Mouse (Mus musculus): ENCODE measurements at regions not wholly inside any gene's neighbourhood (a gene's known extent, or its start where the extent isn't known, plus 50 kb on each side); places are given as distances from the start of the nearest gene placed in this dataset.

DNA sequence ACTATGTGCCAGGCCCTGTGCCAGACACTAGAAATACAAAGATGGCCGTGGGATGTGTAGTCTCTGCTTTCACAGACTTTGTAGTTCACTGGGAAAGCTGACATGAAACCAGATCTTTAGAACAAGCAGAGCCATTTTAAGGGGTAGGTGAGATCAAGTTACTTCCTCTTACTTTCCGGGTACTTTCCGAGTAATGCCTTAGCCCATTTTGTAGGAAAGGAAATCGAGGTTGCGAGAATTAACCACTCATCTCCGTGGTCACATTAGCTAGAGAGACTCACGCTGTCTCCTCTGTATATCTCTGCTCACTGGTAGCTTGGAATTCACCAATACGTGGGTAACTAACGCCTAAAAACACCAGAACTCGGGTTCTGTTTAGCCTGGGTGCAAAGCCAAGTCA, 93.3 kb downstream of the Ier5 start:
- H3K4me1 ChIP-seq (ENCODE audit: control insufficient read depth, insufficient read depth, low read length): no peaks in the 10 kb centered on the region
- 80% methylated on average over 10 of the region's 10 CpGs for whole genome bisulfite sequencing
- H3K79me2 ChIP-seq (replicated peaks; ENCODE audit: control insufficient read depth, insufficient read depth, low read length): no peaks in the 10 kb centered on the region
- no peak for DNase-seq
- no peak overlapping the region for H3K27ac ChIP-seq
- H3K9ac ChIP-seq (ENCODE audit: low read depth, low read length): no peak overlapping the region
- no peak overlapping the region for H3K4me3 ChIP-seq
- no peaks in the 10 kb centered on the region for H3K36me3 ChIP-seq (ENCODE audit: control insufficient read depth, insufficient read depth, low read length)
- no peak for TF ChIP-seq CTCF (IDR thresholded peaks at IDR 0.05)
- TF ChIP-seq EP300 (IDR thresholded peaks at IDR 0.05; ENCODE audit: insufficient read depth, low read depth, low read length): no peak
- TF ChIP-seq POLR2A (IDR thresholded peaks at IDR 0.05; ENCODE audit: insufficient read depth, low read depth, low read length): no peak
- H3K27me3 ChIP-seq (ENCODE audit: control insufficient read depth, insufficient read depth, low read length): no peaks in the 10 kb centered on the region
- intact Hi-C loops (cut with DNase I): loop anchor here (1.0 to 10.0 kb wide), 3 partner anchors 121 to 724 kb away; partner anchors contain the start of gene Cacna1e

GRCm38 (mm10) chr1:155000301-155000700, 99.1 kb downstream of the Ier5 start:
- TF ChIP-seq CTCF (IDR thresholded peaks at IDR 0.05): no peak
- no peak for TF ChIP-seq EP300 (IDR thresholded peaks at IDR 0.05; ENCODE audit: insufficient read depth, low read depth, low read length)
- TF ChIP-seq POLR2A (IDR thresholded peaks at IDR 0.05; ENCODE audit: insufficient read depth, low read depth, low read length): no peak
- no peak for DNase-seq
- intact Hi-C loops (cut with DNase I): loop anchor here (10.0 kb wide), 1 partner anchor 116 kb away; the partner anchor contains the start of gene Cacna1e

GRCm38 (mm10) chr1:154999501-155000131, 99.8 kb downstream of the Ier5 start:
- Histone ChIP-seq H3K36me3 (ENCODE audit: control insufficient read depth, insufficient read depth, low read length) (no peaks in the 10 kb centered on the region), H3K27ac (no peak overlapping the region), H3K9ac (ENCODE audit: low read depth, low read length) (no peak overlapping the region), H3K4me3 (no peak overlapping the region), H3K79me2 (replicated peaks; ENCODE audit: control insufficient read depth, insufficient read depth, low read length) (no peaks in the 10 kb centered on the region), H3K27me3 (ENCODE audit: control insufficient read depth, insufficient read depth, low read length) (no peaks in the 10 kb centered on the region), H3K4me1 (ENCODE audit: control insufficient read depth, insufficient read depth, low read length) (no peaks in the 10 kb centered on the region)
- DNase-seq: no peak
- TF ChIP-seq POLR2A (IDR thresholded peaks at IDR 0.05; ENCODE audit: insufficient read depth, low read depth, low read length): no peak
- TF ChIP-seq CTCF (IDR thresholded peaks at IDR 0.05): no peak
- no peak for TF ChIP-seq EP300 (IDR thresholded peaks at IDR 0.05; ENCODE audit: insufficient read depth, low read depth, low read length)
- WGBS: 70% methylated on average over 9 of the region's 9 CpGs
- intact Hi-C loops (cut with DNase I): loop anchor here (10.0 kb wide), 1 partner anchor 115 kb away; the partner anchor contains the start of gene Cacna1e

More at GRCm38 (mm10) chr1:155000301-155000700, 99.1 kb downstream of the Ier5 start:
- Histone ChIP-seq H3K27me3 (ENCODE audit: control insufficient read depth, insufficient read depth, low read length) (no peaks in the 10 kb centered on the region), H3K79me2 (replicated peaks; ENCODE audit: control insufficient read depth, insufficient read depth, low read length) (no peaks in the 10 kb centered on the region), H3K9ac (ENCODE audit: low read depth, low read length) (no peak overlapping the region), H3K4me1 (ENCODE audit: control insufficient read depth, insufficient read depth, low read length) (no peaks in the 10 kb centered on the region), H3K27ac (no peak overlapping the region), H3K4me3 (no peak overlapping the region), H3K36me3 (ENCODE audit: control insufficient read depth, insufficient read depth, low read length) (no peaks in the 10 kb centered on the region)

- no peak overlapping the region for H3K9ac ChIP-seq (ENCODE audit: low read depth, low read length)
- H3K27me3 ChIP-seq (ENCODE audit: control insufficient read depth, insufficient read depth, low read length): no peaks in the 10 kb centered on the region
- H3K36me3 ChIP-seq (ENCODE audit: control insufficient read depth, insufficient read depth, low read length): no peaks in the 10 kb centered on the region
- H3K4me1 ChIP-seq (ENCODE audit: control insufficient read depth, insufficient read depth, low read length): no peaks in the 10 kb centered on the region
- no peak overlapping the region for H3K4me3 ChIP-seq
- 64% methylated on average over 9 of the region's 9 CpGs for WGBS
- H3K27ac ChIP-seq: no peak overlapping the region
- TF ChIP-seq POLR2A (IDR thresholded peaks at IDR 0.05; ENCODE audit: insufficient read depth, low read depth, low read length) (no peak), CTCF (IDR thresholded peaks at IDR 0.05) (no peak), EP300 (IDR thresholded peaks at IDR 0.05; ENCODE audit: insufficient read depth, low read depth, low read length) (no peak)
- H3K79me2 ChIP-seq (replicated peaks; ENCODE audit: control insufficient read depth, insufficient read depth, low read length): no peaks in the 10 kb centered on the region
- no peak for DNase-seq
- intact Hi-C loops (cut with DNase I): no loop called here
Observed at GRCm38 (mm10) chr1:154995778-154996390, 103.6 kb downstream of the Ier5 start.

- intact Hi-C loops (cut with DNase I): no loop called here
- WGBS: 83% methylated on average over 21 of the region's 21 CpGs
Observed at GRCm38 (mm10) chr1:154993927-154994856, 105.2 kb downstream of the Ier5 start.

More at GRCm38 (mm10) chr1:154993927-154994856, 105.2 kb downstream of the Ier5 start:
- no peak overlapping the region for H3K27ac ChIP-seq
- H3K36me3 ChIP-seq (ENCODE audit: control insufficient read depth, insufficient read depth, low read length): no peaks in the 10 kb centered on the region
- H3K27me3 ChIP-seq (ENCODE audit: control insufficient read depth, insufficient read depth, low read length): no peaks in the 10 kb centered on the region
- no peaks in the 10 kb centered on the region for H3K79me2 ChIP-seq (replicated peaks; ENCODE audit: control insufficient read depth, insufficient read depth, low read length)
- no peak for DNase-seq
- H3K4me3 ChIP-seq: no peak overlapping the region
- H3K9ac ChIP-seq (ENCODE audit: low read depth, low read length): no peak overlapping the region
- H3K4me1 ChIP-seq (ENCODE audit: control insufficient read depth, insufficient read depth, low read length): no peaks in the 10 kb centered on the region
- TF ChIP-seq CTCF (IDR thresholded peaks at IDR 0.05): no peak
- no peak for TF ChIP-seq EP300 (IDR thresholded peaks at IDR 0.05; ENCODE audit: insufficient read depth, low read depth, low read length)
- no peak for TF ChIP-seq POLR2A (IDR thresholded peaks at IDR 0.05; ENCODE audit: insufficient read depth, low read depth, low read length)

All from heart, adult 2 months (tissue).